Mouse (Mus musculus) neural tube, embryonic 14.5 days (tissue): ENCODE data around the gene Btbd3. TPM values are rescaled to one million over a fixed set of nuclear protein-coding genes. Genes with fewer than 3 reads are reported as not detected.

Experiments
- ATAC-seq: fragments of 200-750 bp; cut with Nextera tagmentation; 2 replicates; pipeline ENCODE4 v1.8.0; 2017; ENCODE audit warnings: low read depth, mild to moderate bottlenecking, moderate TSS enrichment, moderate library complexity
- H3K27ac ChIP-seq: fragments of 300-500 bp; sonication (generic); 2 replicates; pipeline ENCODE4 v1.5.1; 2014; ENCODE audit warnings: low read depth, mild to moderate bottlenecking, control low read depth, low read length, moderate library complexity, mixed read lengths
- H3K27me3 ChIP-seq: fragments of 300-500 bp; sonication (generic); 2 replicates; pipeline ENCODE4 v1.6.1; 2014; ENCODE audit warnings: low read length; ENCODE audit not compliant: control insufficient read depth, insufficient read depth
- H3K36me3 ChIP-seq: fragments of 300-500 bp; sonication (generic); 2 replicates; pipeline ENCODE4 v1.6.1; 2014; ENCODE audit warnings: low read length, mixed read lengths; ENCODE audit not compliant: control insufficient read depth, insufficient read depth
- H3K4me1 ChIP-seq: fragments of 300-500 bp; sonication (generic); 2 replicates; pipeline ENCODE4 v1.6.1; 2014; ENCODE audit warnings: low read length; ENCODE audit not compliant: control insufficient read depth, insufficient read depth
- H3K4me2 ChIP-seq: fragments of 300-500 bp; sonication (generic); 2 replicates; pipeline ENCODE4 v1.6.1; 2014; ENCODE audit warnings: mild to moderate bottlenecking, low read depth, low read length, control low read depth
- H3K4me3 ChIP-seq: fragments of 300-500 bp; sonication (generic); 2 replicates; pipeline ENCODE4 v1.5.1; 2014; ENCODE audit warnings: low read depth, low read length, control low read depth, mixed read lengths
- H3K9ac ChIP-seq: fragments of 300-500 bp; sonication (generic); replicated peaks from 2 replicates; pipeline ENCODE4 v1.6.1; 2014; ENCODE audit warnings: low read depth, mild to moderate bottlenecking, control low read depth, low read length, mixed read lengths
- H3K9me3 ChIP-seq: fragments of 300-500 bp; sonication (generic); 2 replicates; pipeline ENCODE4 v1.6.1; 2016; ENCODE audit warnings: low read length; ENCODE audit not compliant: control insufficient read depth
- WGBS: fragments of 180-500 bp; shearing (Covaris S2); extraction: QIAGEN DNeasy Blood & Tissue Kit; methylation state at CpG from one replicate; pipeline ENCODE4 v1.1.7; 2014; 5-methylcytosine and 5-hydroxymethylcytosine counted together
- polyA plus RNA-seq: library from polyadenylated mRNA; unstranded; fragments of >200 nt; fragmentation: Nextera tagmentation; extraction: Ambion mirVana; gene quantifications from 2 replicates; pipeline ENCODE4 v1.2.1, GENCODE M21; 2014

Gene Btbd3
- polyA plus RNA-seq, 1 experiment from 2014 or later = 26.1 TPM

DNA sequence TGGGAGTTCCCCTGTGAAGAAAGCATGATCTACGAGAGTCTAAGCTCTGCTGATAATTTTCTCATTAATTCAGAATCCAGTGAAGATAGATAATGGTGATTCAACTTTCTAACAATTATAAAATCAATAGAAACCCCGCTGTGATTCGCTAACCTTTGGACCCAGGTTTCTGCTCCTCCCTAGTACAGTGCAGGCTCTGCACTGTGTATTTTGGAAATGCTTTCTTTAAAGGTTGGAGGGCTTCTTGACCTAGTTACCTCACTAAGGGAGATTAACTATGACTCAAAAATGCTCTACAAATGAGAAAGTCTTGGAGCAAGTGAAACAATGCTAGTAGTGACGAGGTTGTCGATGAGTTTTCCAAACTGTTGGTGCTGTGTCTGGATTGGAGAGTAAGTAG is 17.7 kb downstream of the Btbd3 start:
- no peaks in the 10 kb centered on the region for H3K9me3 ChIP-seq
- no peak overlapping the region for H3K4me3 ChIP-seq
- H3K36me3 ChIP-seq = no peaks in the 10 kb centered on the region
- WGBS = 84% methylated on average over 5 of the region's 5 CpGs
- no peaks in the 10 kb centered on the region for H3K27me3 ChIP-seq
- H3K9ac ChIP-seq = no peak overlapping the region
- no peak overlapping the region for H3K27ac ChIP-seq
- ATAC-seq = no peak
- H3K4me1 ChIP-seq = peaks cover 13% of the 10 kb centered on the region
- no peak overlapping the region for H3K4me2 ChIP-seq

DNA sequence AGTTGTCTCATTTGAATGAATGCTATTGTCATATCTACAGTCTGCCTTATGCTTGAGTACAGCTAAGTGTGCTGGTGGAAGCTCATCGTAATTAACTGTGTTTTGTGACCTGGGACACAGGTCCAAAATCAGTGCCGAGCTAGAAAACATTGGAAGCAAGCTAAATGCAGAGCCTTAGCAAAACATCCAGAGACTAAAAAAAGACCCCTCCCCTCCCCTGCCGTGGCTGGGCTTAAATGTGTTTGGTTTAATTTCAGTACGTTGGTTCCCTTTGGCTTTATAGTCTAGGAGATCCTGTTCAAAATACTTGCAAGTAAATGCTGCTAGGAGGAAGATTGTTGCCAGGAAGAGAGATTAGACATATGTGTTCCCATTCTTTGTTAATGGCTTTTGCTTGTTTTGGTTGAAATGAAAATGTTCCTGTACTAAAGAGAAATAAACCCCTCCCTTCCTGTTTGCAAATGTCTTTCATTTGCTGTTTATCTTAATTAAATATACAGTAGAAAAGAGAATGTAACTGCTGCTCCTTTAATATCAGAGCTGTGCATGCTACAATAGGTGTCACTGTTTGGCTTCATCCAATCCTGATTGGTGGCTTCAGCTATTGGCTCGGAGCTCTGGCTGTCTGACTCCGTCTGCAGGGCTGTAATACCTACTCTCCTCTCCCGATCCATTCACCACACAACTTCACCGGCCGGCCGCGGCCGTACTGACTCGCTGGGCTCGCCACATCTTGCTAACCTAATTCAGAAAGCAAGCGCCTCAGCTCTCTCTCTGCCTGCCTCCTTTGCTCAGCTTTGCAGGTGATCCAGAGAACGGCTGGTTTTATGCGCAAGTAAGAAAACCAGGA is 21.7 kb downstream of the Btbd3 start:
- Histone ChIP-seq H3K27ac (peak overlapping the region; percentile 66), H3K9ac (peak overlapping the region; percentile 51), H3K4me1 (peaks cover 23% of the 10 kb centered on the region), H3K27me3 (no peaks in the 10 kb centered on the region), H3K36me3 (no peaks in the 10 kb centered on the region), H3K9me3 (no peaks in the 10 kb centered on the region), H3K4me2 (peak overlapping the region; percentile 69), H3K4me3 (peak overlapping the region; percentile 38)
- WGBS = 14% methylated on average over 17 of the region's 17 CpGs
- ATAC-seq = peak; percentile 97

- Histone ChIP-seq H3K4me1 (peaks cover 23% of the 10 kb centered on the region), H3K27ac (peak overlapping the region; percentile 63; the same call in 1 of the 2 replicates), H3K36me3 (no peaks in the 10 kb centered on the region; the same call in 1 of the 2 replicates), H3K4me3 (peak overlapping the region; percentile 38), H3K27me3 (no peaks in the 10 kb centered on the region), H3K9me3 (no peaks in the 10 kb centered on the region), H3K9ac (peak overlapping the region; percentile 51), H3K4me2 (peak overlapping the region; percentile 69)
- no peak for ATAC-seq
- WGBS = 74% methylated on average over 15 of the region's 15 CpGs
Measured at GRCm38 (mm10) chr2:138278853-138279640, 22.7 kb downstream of the Btbd3 start.

GRCm38 (mm10) chr2:138279641-138280040 is 23.3 kb downstream of the Btbd3 start:
- 27% methylated on average over 11 of the region's 11 CpGs for WGBS
- Histone ChIP-seq H3K9ac (peak overlapping the region; percentile 28; the same call in 1 of the 2 replicates), H3K4me1 (peaks cover 23% of the 10 kb centered on the region), H3K4me2 (peak overlapping the region; percentile 69), H3K27ac (no peak overlapping the region), H3K4me3 (peak overlapping the region; percentile 38), H3K9me3 (no peaks in the 10 kb centered on the region), H3K27me3 (no peaks in the 10 kb centered on the region), H3K36me3 (no peaks in the 10 kb centered on the region; the same call in 1 of the 2 replicates)
- ATAC-seq = peak; percentile 41; the same call in 1 of the 2 replicates

- peaks cover 23% of the 10 kb centered on the region for H3K4me1 ChIP-seq
- H3K27ac ChIP-seq = no peak overlapping the region
- 42% methylated on average over 17 of the region's 17 CpGs for WGBS
- no peaks in the 10 kb centered on the region for H3K9me3 ChIP-seq
- peak; percentile 26; the same call in 1 of the 2 replicates for ATAC-seq
- peak overlapping the region; percentile 69 for H3K4me2 ChIP-seq
- H3K9ac ChIP-seq = 0 out of 2 replicates have a peak overlapping the region, but pooled peaks have one; percentile 16
- H3K4me3 ChIP-seq = peak overlapping the region; percentile 38
- H3K27me3 ChIP-seq = no peaks in the 10 kb centered on the region
- H3K36me3 ChIP-seq = peaks cover 4% of the 10 kb centered on the region; the same call in 1 of the 2 replicates
Measured at GRCm38 (mm10) chr2:138280225-138280711, 23.9 kb downstream of the Btbd3 start.

- H3K4me1 ChIP-seq = peaks cover 23% of the 10 kb centered on the region
- no peak overlapping the region for H3K4me2 ChIP-seq
- ATAC-seq = no peak
- WGBS = 87% methylated on average over 10 of the region's 10 CpGs
- no peaks in the 10 kb centered on the region for H3K9me3 ChIP-seq
- peaks cover 4% of the 10 kb centered on the region; the same call in 1 of the 2 replicates for H3K36me3 ChIP-seq
- H3K27me3 ChIP-seq = no peaks in the 10 kb centered on the region
- no peak overlapping the region for H3K4me3 ChIP-seq
- H3K9ac ChIP-seq = no peak overlapping the region
- no peak overlapping the region for H3K27ac ChIP-seq
Measured at GRCm38 (mm10) chr2:138281550-138282201, 25.3 kb downstream of the Btbd3 start.

DNA sequence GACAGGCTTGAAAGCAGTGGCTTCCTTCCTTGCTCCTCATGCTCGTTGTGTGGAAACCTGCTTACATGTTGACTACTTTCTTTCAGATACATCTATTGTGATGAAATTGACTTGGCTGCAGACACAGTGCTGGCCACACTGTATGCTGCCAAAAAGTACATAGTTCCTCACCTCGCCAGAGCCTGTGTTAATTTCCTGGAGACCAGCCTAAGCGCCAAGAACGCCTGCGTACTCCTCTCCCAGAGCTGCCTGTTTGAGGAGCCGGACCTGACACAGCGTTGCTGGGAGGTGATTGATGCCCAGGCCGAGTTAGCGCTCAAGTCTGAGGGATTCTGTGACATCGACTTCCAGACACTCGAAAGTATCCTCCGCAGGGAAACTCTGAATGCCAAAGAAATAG is 27.0 kb downstream of the Btbd3 start:
- H3K9ac ChIP-seq = no peak overlapping the region
- H3K27me3 ChIP-seq = no peaks in the 10 kb centered on the region
- ATAC-seq = no peak

DNA sequence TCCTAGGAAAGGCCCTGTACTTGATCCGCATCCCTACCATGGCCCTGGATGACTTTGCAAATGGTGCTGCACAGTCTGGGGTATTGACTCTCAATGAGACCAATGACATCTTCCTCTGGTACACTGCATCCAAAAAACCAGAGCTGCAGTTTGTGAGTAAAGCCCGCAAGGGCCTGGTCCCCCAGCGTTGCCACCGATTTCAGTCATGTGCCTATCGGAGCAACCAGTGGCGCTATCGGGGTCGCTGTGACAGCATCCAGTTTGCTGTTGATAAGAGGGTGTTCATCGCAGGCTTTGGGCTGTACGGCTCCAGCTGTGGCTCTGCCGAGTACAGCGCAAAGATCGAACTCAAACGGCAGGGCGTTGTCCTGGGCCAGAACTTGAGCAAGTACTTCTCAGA is 27.5 kb downstream of the Btbd3 start:
- H3K9ac ChIP-seq = no peak overlapping the region
- H3K36me3 ChIP-seq = peaks cover 4% of the 10 kb centered on the region; the same call in 1 of the 2 replicates
- H3K4me3 ChIP-seq = no peak overlapping the region
- no peak overlapping the region for H3K27ac ChIP-seq
- no peaks in the 10 kb centered on the region for H3K9me3 ChIP-seq
- no peak overlapping the region for H3K4me2 ChIP-seq
- peaks cover 12% of the 10 kb centered on the region; the same call in 1 of the 2 replicates for H3K4me1 ChIP-seq
- no peaks in the 10 kb centered on the region for H3K27me3 ChIP-seq
- WGBS = 98% methylated on average over 15 of the region's 15 CpGs
- ATAC-seq = no peak

More for the DNA sequence above, 27.0 kb downstream of the Btbd3 start:
- Histone ChIP-seq H3K27ac (no peak overlapping the region), H3K9me3 (no peaks in the 10 kb centered on the region), H3K36me3 (peaks cover 4% of the 10 kb centered on the region; the same call in 1 of the 2 replicates), H3K4me1 (peaks cover 14% of the 10 kb centered on the region; the same call in 1 of the 2 replicates), H3K4me3 (no peak overlapping the region), H3K4me2 (no peak overlapping the region)
- 91% methylated on average over 12 of the region's 12 CpGs for WGBS
